Mouse (Mus musculus) liver, embryonic 12.5 days (tissue): ENCODE measurements around the gene Sft2d2. TPM values are rescaled to one million over a fixed set of nuclear protein-coding genes. Genes with fewer than 3 reads are reported as not detected.

Experiments
- ATAC-seq: fragments of 200-750 bp; cut with Nextera tagmentation; 2 replicates; pipeline ENCODE4 v1.8.0; 2017; ENCODE audit warnings: moderate number of reproducible peaks, mild to moderate bottlenecking, moderate library complexity
- H3K27ac ChIP-seq: fragments of 300-500 bp; sonication (generic); 2 replicates; pipeline ENCODE4 v1.5.1; 2016; ENCODE audit warnings: mild to moderate bottlenecking
- H3K27me3 ChIP-seq: fragments of 300-500 bp; sonication (generic); replicated peaks from 2 replicates; pipeline ENCODE4 v1.6.1; 2016; ENCODE audit warnings: mild to moderate bottlenecking, moderate library complexity
- H3K36me3 ChIP-seq: fragments of 300-500 bp; sonication (generic); 2 replicates; pipeline ENCODE4 v1.6.1; 2016; ENCODE audit warnings: mild to moderate bottlenecking, moderate library complexity
- H3K4me1 ChIP-seq: fragments of 300-500 bp; sonication (generic); 2 replicates; pipeline ENCODE4 v1.6.1; 2016
- H3K4me2 ChIP-seq: fragments of 300-500 bp; sonication (generic); 2 replicates; pipeline ENCODE4 v1.6.1; 2016; ENCODE audit warnings: mild to moderate bottlenecking, moderate library complexity
- H3K4me3 ChIP-seq: fragments of 300-500 bp; sonication (generic); 2 replicates; pipeline ENCODE4 v1.5.1; 2016; ENCODE audit warnings: mild to moderate bottlenecking, moderate library complexity
- H3K9ac ChIP-seq: fragments of 300-500 bp; sonication (generic); 2 replicates; pipeline ENCODE4 v1.6.1; 2016; ENCODE audit warnings: mild to moderate bottlenecking, moderate library complexity
- H3K9me3 ChIP-seq: fragments of 300-500 bp; sonication (generic); replicated peaks from 2 replicates; pipeline ENCODE4 v1.6.1; 2016; ENCODE audit warnings: mild to moderate bottlenecking, moderate library complexity
- WGBS: fragments of 180-500 bp; shearing (Covaris S2); methylation state at CpG from one replicate; pipeline ENCODE4 v1.1.7; 2016; ENCODE audit not compliant: insufficient replicate concordance; 5-methylcytosine and 5-hydroxymethylcytosine counted together
- polyA plus RNA-seq: library from polyadenylated mRNA; unstranded; fragments of >200 nt; fragmentation: Nextera tagmentation; extraction: Ambion mirVana; gene quantifications from 2 replicates; pipeline ENCODE4 v1.2.1, GENCODE M21; 2016

Sft2d2 gene
- polyA plus RNA-seq, result 8.0 and 8.6 TPM in 2 replicates

GRCm38 (mm10) chr1:165193880-165194661 is at the start of gene Sft2d2:
Gene Sft2d2, minus strand, starts transcription at chr1:165194438.
- H3K36me3 ChIP-seq, result no peaks in the 10 kb centered on the region
- peaks cover 36% of the 10 kb centered on the region for H3K4me1 ChIP-seq
- peak within 1 kb of the TSS; percentile 97 for H3K4me2 ChIP-seq
- peak; percentile 97 for ATAC-seq
- H3K27ac ChIP-seq, result peak within 1 kb of the TSS; percentile 89
- peak within 1 kb of the TSS; percentile 82 for H3K9ac ChIP-seq
- H3K27me3 ChIP-seq, result 0 out of 2 replicates have a peak, but pooled peaks cover 3% of the 10 kb centered on the region
- H3K4me3 ChIP-seq, result peak within 1 kb of the TSS; percentile 82
- under 1% methylated on average over 67 of the region's 69 CpGs for WGBS
- no peaks in the 10 kb centered on the region for H3K9me3 ChIP-seq

DNA sequence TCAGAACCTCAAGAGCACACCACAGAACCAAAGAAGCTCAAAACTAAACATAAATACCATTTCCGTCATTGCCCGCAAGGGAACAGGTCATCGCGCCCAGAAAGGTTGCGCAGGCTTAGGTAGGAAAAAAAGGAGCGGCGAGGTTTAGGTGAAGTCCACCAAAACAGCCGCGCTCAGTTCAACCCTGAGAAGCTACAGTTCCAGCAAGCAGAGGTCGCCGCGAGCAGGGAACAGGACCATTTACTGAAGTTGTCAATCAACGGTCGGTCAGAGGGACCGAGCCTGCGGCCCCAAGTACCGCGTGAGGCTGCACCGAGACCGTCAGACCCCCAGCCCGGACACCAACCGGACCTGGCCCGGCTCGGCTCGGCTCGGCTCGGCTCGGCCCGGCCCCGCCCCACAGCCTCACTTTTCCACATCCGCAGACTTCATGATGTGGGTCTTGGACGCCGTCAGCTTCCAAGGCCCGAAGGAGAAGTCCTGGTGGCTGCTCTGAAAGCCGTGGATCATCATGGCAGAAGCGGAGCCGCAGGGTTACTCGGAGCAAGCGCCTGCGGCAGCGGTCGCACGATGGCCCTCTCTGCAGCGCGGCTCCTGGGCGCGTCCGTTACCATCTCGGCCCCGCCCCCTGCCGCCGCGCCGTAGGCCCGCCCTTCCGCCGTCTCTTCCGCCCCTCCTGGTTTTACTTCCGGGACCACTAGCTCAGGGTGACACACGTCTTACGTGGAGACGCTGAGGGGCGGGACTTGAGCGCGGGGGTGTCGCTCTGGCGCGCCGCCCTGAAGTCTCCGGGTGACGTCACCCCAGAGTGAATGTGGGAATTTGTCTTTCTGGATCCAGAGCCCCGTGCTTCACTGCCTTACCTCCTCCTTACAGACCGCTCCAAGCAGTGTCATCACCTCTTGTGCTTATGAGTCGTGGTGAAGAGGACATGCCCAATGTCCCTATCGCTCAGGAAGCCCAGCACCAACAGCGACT is 42.4 kb upstream of the Sft2d2 start, which contains the start of gene Tiprl:
Gene Tiprl, minus strand, starts transcription at position 676 of the 978 bp plus-strand sequence.
- peak within 1 kb of the TSS; percentile 95 for H3K9ac ChIP-seq
- H3K27ac ChIP-seq, result peak within 1 kb of the TSS; percentile 94
- WGBS, result under 1% methylated on average over 76 of the region's 76 CpGs
- peaks cover 30% of the 10 kb centered on the region for H3K4me1 ChIP-seq
- H3K36me3 ChIP-seq, result no peaks in the 10 kb centered on the region
- no peaks in the 10 kb centered on the region for H3K27me3 ChIP-seq
- ATAC-seq, result peak; percentile 99
- no peaks in the 10 kb centered on the region for H3K9me3 ChIP-seq
- peak within 1 kb of the TSS; percentile 90 for H3K4me2 ChIP-seq
- peak within 1 kb of the TSS; percentile 95 for H3K4me3 ChIP-seq

DNA sequence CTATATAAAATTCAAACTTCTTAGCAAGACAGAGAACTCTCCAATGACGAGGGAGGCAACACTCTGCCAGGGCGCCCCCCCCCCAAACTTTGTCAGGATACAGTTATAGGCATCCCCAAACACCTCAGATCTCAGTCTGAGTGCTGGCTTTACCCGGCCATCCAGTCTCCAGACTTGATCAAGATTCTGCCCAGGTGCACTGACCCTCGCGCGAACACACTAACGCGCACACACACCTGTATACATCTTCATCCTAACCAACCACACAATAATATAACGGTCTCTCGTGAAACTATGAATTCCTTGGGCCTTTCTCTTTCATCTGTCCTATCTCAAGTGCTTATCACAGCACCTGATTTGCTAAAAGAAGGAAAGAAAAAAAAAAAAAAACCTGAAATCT is 41.6 kb upstream of the Sft2d2 start:
- peak overlapping the region; percentile 95 for H3K9ac ChIP-seq
- no peaks in the 10 kb centered on the region for H3K36me3 ChIP-seq
- peak overlapping the region; percentile 95 for H3K4me3 ChIP-seq
- H3K4me2 ChIP-seq, result peak overlapping the region; percentile 90
- 8% methylated on average over 10 of the region's 10 CpGs for WGBS
- H3K9me3 ChIP-seq, result no peaks in the 10 kb centered on the region
- peaks cover 30% of the 10 kb centered on the region for H3K4me1 ChIP-seq
- ATAC-seq, result no peak
- peak overlapping the region; percentile 94 for H3K27ac ChIP-seq
- H3K27me3 ChIP-seq, result no peaks in the 10 kb centered on the region

- H3K27ac ChIP-seq, result peak overlapping the region; percentile 64; the same call in 1 of the 2 replicates
These were observed 39.6 kb upstream of the Sft2d2 start for GRCm38 (mm10) chr1:165233806-165234205.

GRCm38 (mm10) chr1:165230691-165231090 is 36.5 kb upstream of the Sft2d2 start:
- H3K9ac ChIP-seq, result no peak overlapping the region
- peaks cover 19% of the 10 kb centered on the region for H3K4me1 ChIP-seq
- no peak overlapping the region for H3K4me3 ChIP-seq
- ATAC-seq, result no peak
- 84% methylated on average over 4 of the region's 4 CpGs for WGBS
- no peaks in the 10 kb centered on the region for H3K9me3 ChIP-seq
- peaks cover 13% of the 10 kb centered on the region for H3K36me3 ChIP-seq
- no peak overlapping the region for H3K4me2 ChIP-seq
- no peak overlapping the region for H3K27ac ChIP-seq
- no peaks in the 10 kb centered on the region for H3K27me3 ChIP-seq

More at GRCm38 (mm10) chr1:165233806-165234205, 39.6 kb upstream of the Sft2d2 start:
- no peaks in the 10 kb centered on the region for H3K27me3 ChIP-seq
- H3K9ac ChIP-seq, result no peak overlapping the region
- peaks cover 30% of the 10 kb centered on the region for H3K4me1 ChIP-seq
- H3K9me3 ChIP-seq, result no peaks in the 10 kb centered on the region
- no peak overlapping the region for H3K4me2 ChIP-seq
- H3K36me3 ChIP-seq, result no peaks in the 10 kb centered on the region
- H3K4me3 ChIP-seq, result no peak overlapping the region
- WGBS, result 60% methylated on average over 2 of the region's 2 CpGs
- no peak for ATAC-seq

GRCm38 (mm10) chr1:165229577-165229976 is 35.3 kb upstream of the Sft2d2 start:
- H3K4me3 ChIP-seq, result no peak overlapping the region
- WGBS, result 83% methylated on average over 9 of the region's 9 CpGs
- no peak overlapping the region for H3K27ac ChIP-seq
- no peak for ATAC-seq
- H3K36me3 ChIP-seq, result peaks cover 24% of the 10 kb centered on the region
- H3K9me3 ChIP-seq, result no peaks in the 10 kb centered on the region
- peaks cover 11% of the 10 kb centered on the region for H3K4me1 ChIP-seq
- H3K9ac ChIP-seq, result no peak overlapping the region
- no peak overlapping the region for H3K4me2 ChIP-seq
- no peaks in the 10 kb centered on the region for H3K27me3 ChIP-seq

- Histone ChIP-seq H3K27ac (no peak overlapping the region), H3K9me3 (no peaks in the 10 kb centered on the region), H3K27me3 (no peaks in the 10 kb centered on the region), H3K36me3 (peaks cover 80% of the 10 kb centered on the region), H3K4me1 (no peaks in the 10 kb centered on the region), H3K4me3 (no peak overlapping the region), H3K4me2 (no peak overlapping the region), H3K9ac (no peak overlapping the region)
- no peak for ATAC-seq
- WGBS, result 60% methylated on average over 2 of the region's 2 CpGs
These were observed 22.9 kb upstream of the Sft2d2 start for GRCm38 (mm10) chr1:165217023-165217589.

DNA sequence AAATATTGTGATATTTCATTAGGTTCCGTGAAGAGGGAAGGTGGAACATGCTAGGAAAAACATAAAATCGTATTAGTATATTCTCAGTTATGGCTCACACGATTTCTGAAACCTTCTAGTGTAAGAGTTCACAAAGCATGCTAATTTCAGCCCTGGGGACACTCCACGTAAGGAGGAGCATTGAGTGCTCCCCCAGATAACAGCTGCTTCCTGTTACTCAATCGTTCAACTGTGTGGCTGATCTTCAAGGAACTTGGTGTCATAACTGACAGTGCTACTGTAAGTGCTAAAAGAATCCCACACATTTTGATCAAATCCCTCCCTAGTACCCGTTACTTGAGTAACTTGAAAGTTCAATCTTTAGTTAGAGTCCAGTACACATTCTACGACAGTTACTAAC is 21.6 kb upstream of the Sft2d2 start:
- no peak for ATAC-seq
- Histone ChIP-seq H3K9me3 (no peaks in the 10 kb centered on the region), H3K27me3 (no peaks in the 10 kb centered on the region), H3K27ac (no peak overlapping the region), H3K4me3 (no peak overlapping the region), H3K36me3 (peaks cover 68% of the 10 kb centered on the region), H3K4me2 (no peak overlapping the region), H3K9ac (no peak overlapping the region), H3K4me1 (no peaks in the 10 kb centered on the region)
- WGBS, result 61% methylated on average over 7 of the region's 7 CpGs

DNA sequence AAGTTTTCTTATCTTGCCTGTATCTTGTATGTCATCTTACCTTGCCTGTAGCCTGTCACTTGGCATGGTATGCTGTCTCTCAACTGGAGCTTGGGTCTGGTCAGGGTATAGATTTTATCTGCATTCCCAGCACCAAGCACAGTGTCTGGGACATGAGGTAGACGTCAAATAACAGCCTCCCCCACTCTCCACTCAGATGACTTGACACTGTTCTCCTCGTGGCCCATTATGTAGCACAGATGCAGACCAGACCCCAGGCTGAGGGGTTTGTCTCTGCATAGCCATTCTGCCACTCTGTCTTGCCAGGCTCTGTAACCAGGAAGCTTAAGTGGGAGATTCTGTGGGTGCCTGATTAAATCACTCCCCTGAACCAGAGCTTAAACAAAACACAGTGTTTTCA is 11.4 kb upstream of the Sft2d2 start:
- no peak for ATAC-seq
- Histone ChIP-seq H3K9ac (no peak overlapping the region), H3K27ac (no peak overlapping the region), H3K4me2 (no peak overlapping the region), H3K36me3 (no peaks in the 10 kb centered on the region), H3K4me1 (no peaks in the 10 kb centered on the region), H3K9me3 (no peaks in the 10 kb centered on the region), H3K4me3 (no peak overlapping the region), H3K27me3 (0 out of 2 replicates have a peak, but pooled peaks cover 3% of the 10 kb centered on the region)
- 23% methylated on average over 2 of the region's 2 CpGs for WGBS

GRCm38 (mm10) chr1:165203488-165204035 is 9.3 kb upstream of the Sft2d2 start:
- no peak overlapping the region for H3K4me2 ChIP-seq
- H3K36me3 ChIP-seq, result no peaks in the 10 kb centered on the region
- no peaks in the 10 kb centered on the region for H3K9me3 ChIP-seq
- 0 out of 2 replicates have a peak, but pooled peaks cover 9% of the 10 kb centered on the region for H3K27me3 ChIP-seq
- no peak overlapping the region for H3K9ac ChIP-seq
- 20% methylated on average over 2 of the region's 2 CpGs for WGBS
- ATAC-seq, result no peak
- no peaks in the 10 kb centered on the region for H3K4me1 ChIP-seq
- H3K27ac ChIP-seq, result no peak overlapping the region
- H3K4me3 ChIP-seq, result no peak overlapping the region

GRCm38 (mm10) chr1:165201445-165202012 is 7.3 kb upstream of the Sft2d2 start:
- 0 out of 2 replicates have a peak, but pooled peaks cover 9% of the 10 kb centered on the region for H3K27me3 ChIP-seq
- H3K4me1 ChIP-seq, result 0 out of 2 replicates have a peak, but pooled peaks cover 6% of the 10 kb centered on the region
- WGBS, result 53% methylated on average over 4 of the region's 4 CpGs
- no peak overlapping the region for H3K27ac ChIP-seq
- H3K9me3 ChIP-seq, result no peaks in the 10 kb centered on the region
- H3K36me3 ChIP-seq, result no peaks in the 10 kb centered on the region
- ATAC-seq, result no peak
- H3K4me2 ChIP-seq, result no peak overlapping the region
- no peak overlapping the region for H3K4me3 ChIP-seq
- no peak overlapping the region for H3K9ac ChIP-seq
